Mouse (Mus musculus): ENCODE results near the gene Pigp.

Pigp gene

DNA sequence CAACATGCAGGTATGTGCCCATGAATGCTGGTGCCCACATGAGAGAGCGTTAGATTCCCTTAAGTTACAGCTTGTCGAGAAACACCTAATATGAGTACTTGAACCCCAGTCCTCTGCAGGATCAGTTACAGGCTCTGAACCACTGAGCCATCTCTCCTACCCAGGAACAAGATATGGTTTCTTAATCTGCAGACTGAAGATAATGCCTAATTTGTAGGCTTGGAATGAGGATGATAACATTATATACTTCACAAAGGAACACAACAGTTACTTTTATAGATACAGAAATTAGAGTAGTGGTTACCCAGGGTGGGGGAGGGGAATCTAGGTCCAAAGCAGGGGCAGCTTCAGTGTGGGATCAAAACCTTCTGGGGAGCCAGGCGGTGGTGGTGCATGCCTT, 45.6 kb downstream of the Pigp start:
- CTCF ChIA-PET: no interaction called here

DNA sequence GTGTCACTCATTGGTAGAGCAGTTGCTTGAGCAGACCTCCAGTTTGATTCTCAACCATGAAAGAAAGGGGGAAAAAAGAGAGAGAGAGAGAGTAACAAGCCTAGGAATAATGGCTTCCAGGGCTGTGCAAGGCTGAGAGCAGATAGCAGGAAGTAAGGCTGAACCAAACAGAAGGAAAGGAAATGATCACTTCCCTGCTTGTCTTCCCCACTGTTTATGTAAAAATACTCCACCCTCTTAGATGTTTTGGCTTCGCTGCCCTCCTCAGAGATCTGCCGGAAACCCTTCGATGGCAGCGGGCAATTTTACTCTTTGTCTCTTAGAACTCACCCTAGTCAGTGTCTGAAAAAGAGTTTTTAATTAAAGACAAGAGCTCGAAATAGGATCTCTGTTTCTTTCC, 48.0 kb downstream of the Pigp start:
- CTCF ChIA-PET: no interaction called here

DNA sequence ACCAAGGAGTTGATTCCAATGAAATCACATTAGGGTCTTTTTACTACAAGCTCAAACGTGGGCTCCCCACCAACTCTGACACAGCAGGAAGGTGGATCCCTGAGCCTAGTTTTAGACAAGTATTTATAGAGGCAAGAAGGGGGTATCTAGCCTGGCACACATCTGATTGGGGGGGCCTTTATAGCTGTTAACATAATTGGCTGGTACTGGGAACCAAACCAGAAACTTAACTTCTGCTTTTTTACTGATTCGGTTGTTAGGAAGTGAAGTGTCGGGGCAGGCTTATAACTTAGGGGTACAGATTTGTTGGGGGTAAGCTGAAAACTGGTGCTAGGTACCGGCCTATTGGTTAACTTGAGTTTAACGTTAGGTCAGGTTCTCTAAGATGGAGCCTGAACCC, 51.4 kb downstream of the Pigp start:
- CTCF ChIA-PET: no interaction called here

GRCm38 (mm10) chr16:94317752-94318151, 53.9 kb downstream of the Pigp start:
- CTCF ChIA-PET: no interaction called here

GRCm38 (mm10) chr16:94315215-94315614, 56.4 kb downstream of the Pigp start:
- CTCF ChIA-PET: no interaction called here

DNA sequence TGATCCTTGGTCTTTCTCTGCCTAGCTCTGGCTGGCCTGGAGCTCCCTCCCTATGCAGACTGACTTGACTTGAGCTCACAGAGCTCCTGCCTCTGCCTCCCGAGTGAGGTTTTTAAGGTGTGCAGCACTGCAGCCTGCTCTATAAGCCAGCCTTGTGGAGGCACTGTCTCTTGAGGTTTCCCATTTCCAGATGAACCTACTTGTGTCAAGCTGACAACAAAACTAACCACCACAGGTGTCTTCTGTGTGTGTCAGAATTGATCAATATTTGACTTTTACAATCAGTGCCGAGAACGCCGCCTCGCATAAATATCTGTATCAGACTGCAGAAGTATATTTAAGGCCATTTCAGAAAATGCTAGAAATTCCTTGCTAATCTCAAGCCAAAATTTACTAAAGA, 57.0 kb downstream of the Pigp start:
- CTCF ChIA-PET: no interaction called here

DNA sequence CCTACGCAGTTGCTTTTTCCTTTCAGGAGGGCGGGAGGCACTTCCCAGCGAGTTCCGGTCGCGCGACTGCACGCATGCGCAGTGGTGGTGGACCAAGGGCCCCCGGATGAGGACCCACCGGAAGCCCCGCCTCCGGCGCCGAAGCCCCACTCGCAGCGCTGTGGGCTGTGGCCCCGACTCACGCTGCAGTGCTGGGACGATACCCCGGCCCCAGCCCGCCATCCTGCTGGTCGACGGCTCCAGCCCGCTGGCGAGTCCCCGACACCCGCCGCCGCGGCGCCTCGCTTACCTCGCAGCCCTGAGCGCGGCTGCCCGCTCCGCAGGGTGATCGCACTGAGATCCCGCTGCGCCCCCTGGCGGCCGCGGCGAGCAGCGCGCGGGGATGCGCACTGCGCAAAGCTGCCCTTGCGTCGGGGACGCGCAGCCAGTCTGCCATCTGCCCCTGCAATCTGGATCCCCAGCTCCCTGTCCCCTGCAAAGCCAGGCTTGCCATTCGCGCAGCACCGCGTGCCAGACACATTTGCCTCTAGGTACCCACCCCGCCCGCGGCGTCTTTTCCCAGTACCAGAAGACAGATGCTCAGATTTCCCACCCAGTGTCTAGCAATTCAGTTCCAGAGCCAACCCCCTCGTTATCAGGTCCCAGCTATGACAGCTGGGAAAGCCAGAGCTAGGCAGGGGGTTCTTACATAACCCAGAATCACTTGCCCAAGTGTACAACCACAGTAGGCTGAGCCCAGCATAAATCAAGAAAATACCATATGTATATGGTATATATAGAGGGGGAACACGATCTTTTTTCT, 58.2 kb downstream of the Pigp start, which contains the start of gene Hlcs:
Gene Hlcs, minus strand, starts transcription at position 343 of the 802 bp plus-strand sequence.
- CTCF ChIA-PET: interaction anchor here (1.3 kb wide), 1 partner anchor 22 kb away, joined by 6 read pairs; no protein-coding TSS in a partner anchor

GRCm38 (mm10) chr16:94312663-94313228, 58.9 kb downstream of the Pigp start:
- CTCF ChIA-PET: interaction anchor here (1.3 kb wide), 1 partner anchor 21 kb away, joined by 6 read pairs; no protein-coding TSS in a partner anchor

- CTCF ChIA-PET: interaction anchor here (0.7 kb wide), 1 partner anchor 207 kb away, joined by 13 read pairs; no protein-coding TSS in a partner anchor
These were observed 59.7 kb downstream of the Pigp start for GRCm38 (mm10) chr16:94311931-94312330.

DNA sequence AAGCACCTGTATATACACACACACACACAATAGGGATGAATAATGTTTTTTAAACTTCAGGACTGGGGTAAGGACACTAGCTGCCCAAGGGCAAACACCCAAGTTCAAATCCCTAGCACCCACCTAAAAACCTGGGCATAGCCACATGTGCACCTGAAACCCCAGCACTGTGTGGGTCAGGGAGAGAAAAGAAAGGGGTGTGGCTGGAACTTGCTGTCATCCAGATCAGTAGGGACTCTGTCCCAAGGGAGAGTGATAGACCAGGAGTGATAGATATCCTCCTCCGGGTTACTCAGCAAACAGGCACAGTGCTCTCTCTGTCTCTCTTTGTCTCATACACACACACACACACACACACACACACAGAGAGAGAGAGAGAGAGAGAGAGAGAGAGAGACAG, 60.2 kb downstream of the Pigp start:
- CTCF ChIA-PET: interaction anchor here (0.7 kb wide), 1 partner anchor 206 kb away, joined by 13 read pairs; no protein-coding TSS in a partner anchor

DNA sequence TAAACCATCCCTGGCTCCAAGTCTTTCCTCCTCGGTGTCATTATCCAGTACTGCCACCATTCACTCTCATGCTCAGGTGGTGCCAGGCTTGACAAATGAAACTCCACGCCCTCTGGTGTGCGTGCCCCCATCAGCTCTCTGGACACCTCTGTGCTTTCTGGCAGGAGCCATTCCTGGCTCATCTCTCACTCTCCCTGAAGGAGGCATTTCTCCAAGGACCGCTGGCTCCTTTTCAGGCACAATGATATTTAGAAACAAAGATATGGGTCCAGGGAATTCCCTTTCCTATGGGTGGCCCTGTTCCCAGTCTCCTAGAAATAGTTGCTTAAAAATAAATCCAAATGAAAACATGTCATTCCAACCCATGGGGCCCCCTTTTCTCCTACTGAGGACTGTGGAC, 62.6 kb downstream of the Pigp start:
- CTCF ChIA-PET: no interaction called here
